Mouse (Mus musculus) CH12.LX (cell line): ENCODE measurements around the gene Ptprd. TPM values are rescaled to one million over a fixed set of nuclear protein-coding genes. Genes with fewer than 3 reads are reported as not detected.

ENCODE experiments used
- DNase-seq: peaks from one replicate; pipeline ENCODE4 v3.0.0-alpha.2; 2013; ENCODE audit errors: extremely low read depth
- H3K27ac ChIP-seq: 2 replicates; pipeline ENCODE4 v1.5.1; 2012; ENCODE audit warnings: low read depth, mild to moderate bottlenecking, control low read depth, moderate library complexity; ENCODE audit not compliant: insufficient read depth
- H3K27me3 ChIP-seq: replicated peaks from 2 replicates; pipeline ENCODE3; 2012; ENCODE audit warnings: inconsistent platforms
- H3K36me3 ChIP-seq, 2 experiments: replicated peaks in 1 of 2; 2 replicates each; pipeline versions ENCODE3 to v1.6.1; 2012; ENCODE audit warnings: inconsistent platforms in 1 of 2, low read length in 1 of 2, mild to moderate bottlenecking in 1 of 2, mixed read lengths in 1 of 2, moderate library complexity in 1 of 2; ENCODE audit not compliant: control insufficient read depth in 1 of 2, insufficient read depth in 1 of 2
- H3K4me1 ChIP-seq, 2 experiments: 2 replicates each; pipeline ENCODE4 v1.6.1; 2012; ENCODE audit warnings: inconsistent platforms in 1 of 2, moderate library complexity in 1 of 2; ENCODE audit not compliant: insufficient read depth in 2 of 2, control insufficient read depth in 1 of 2
- H3K4me2 ChIP-seq: 2 replicates; pipeline ENCODE4 v1.6.1; 2012; ENCODE audit warnings: low read depth, mild to moderate bottlenecking, control low read depth; ENCODE audit not compliant: poor library complexity, insufficient read depth, severe bottlenecking
- H3K4me3 ChIP-seq, 3 experiments: fragments of 150-350 bp in 1 of 3; sonication (generic) in 1 of 3; replicated peaks in 1 of 3; 2 replicates each; pipeline versions ENCODE3 to v1.5.1; 2011 to 2012; ENCODE audit warnings: low read depth in 2 of 3, low read length in 2 of 3, mild to moderate bottlenecking in 2 of 3, moderate library complexity in 2 of 3, control low read depth in 1 of 3, improper control_type of control experiment in 1 of 3, inconsistent platforms in 1 of 3, mixed read lengths in 1 of 3; ENCODE audit not compliant: poor library complexity in 1 of 3
- H3K79me2 ChIP-seq: replicated peaks from 2 replicates; pipeline ENCODE4 v1.6.1; 2012; ENCODE audit warnings: mild to moderate bottlenecking, moderate library complexity; ENCODE audit not compliant: control insufficient read depth, poor library complexity, insufficient read depth, severe bottlenecking; ENCODE audit errors: extremely low read depth
- H3K9ac ChIP-seq: 2 replicates; pipeline ENCODE4 v1.6.1; 2012; ENCODE audit warnings: low read depth, mild to moderate bottlenecking, control low read depth, moderate library complexity; ENCODE audit not compliant: insufficient read depth
- H3K9me3 ChIP-seq: replicated peaks from 2 replicates; pipeline ENCODE3; 2012; ENCODE audit warnings: low read length, inconsistent platforms, mixed read lengths
- CHD1 ChIP-seq: IDR thresholded peaks from 2 replicates; pipeline ENCODE4 v1.6.1; 2012; ENCODE audit warnings: low read depth, low read length, improper control_type of control experiment, inconsistent platforms
- CHD2 ChIP-seq: IDR thresholded peaks from 2 replicates; pipeline ENCODE4 v1.6.1; 2011; ENCODE audit warnings: low read length, improper control_type of control experiment
- CTCF ChIP-seq, 2 experiments: IDR thresholded peaks in 1 of 2; conservative IDR thresholded peaks in 1 of 2; 2 replicates each; pipeline ENCODE4 v1.5.1; 2011 to 2012; ENCODE audit warnings: low read depth in 2 of 2, low read length in 2 of 2, improper control_type of control experiment in 1 of 2, inconsistent platforms in 1 of 2, mild to moderate bottlenecking in 1 of 2, moderate library complexity in 1 of 2
- E2F4 ChIP-seq: IDR thresholded peaks from 2 replicates; pipeline ENCODE4 v1.6.1; 2011; ENCODE audit warnings: low read depth, low read length, improper control_type of control experiment; ENCODE audit not compliant: insufficient replicate concordance
- ELF1 ChIP-seq: IDR thresholded peaks from 2 replicates; pipeline ENCODE4 v1.6.1; 2014; ENCODE audit warnings: low read depth, mild to moderate bottlenecking, inconsistent platforms, low read length, improper control_type of control experiment
- HCFC1 ChIP-seq: IDR thresholded peaks from 2 replicates; pipeline ENCODE4 v1.6.1; 2012; ENCODE audit warnings: low read depth, mild to moderate bottlenecking, inconsistent platforms, low read length, improper control_type of control experiment
- IRF4 ChIP-seq: IDR thresholded peaks from 2 replicates; pipeline ENCODE4 v1.6.1; 2014; ENCODE audit warnings: low read depth, mild to moderate bottlenecking, inconsistent platforms, low read length, improper control_type of control experiment
- JUND ChIP-seq: conservative IDR thresholded peaks from 2 replicates; pipeline ENCODE4 v1.6.1; 2011; ENCODE audit warnings: low read depth, low read length, improper control_type of control experiment
- MXI1 ChIP-seq: IDR thresholded peaks from 2 replicates; pipeline ENCODE4 v1.6.1; 2011; ENCODE audit warnings: mild to moderate bottlenecking, low read depth, low read length, improper control_type of control experiment
- MYC ChIP-seq: IDR thresholded peaks from 2 replicates; pipeline ENCODE4 v1.6.1; 2011; ENCODE audit warnings: low read depth, mild to moderate bottlenecking, improper control_type of control experiment, low read length
- NELFE ChIP-seq: IDR thresholded peaks from 2 replicates; pipeline ENCODE4 v1.6.1; 2011; ENCODE audit warnings: low read depth, low read length, improper control_type of control experiment
- NRF1 ChIP-seq: IDR thresholded peaks from 2 replicates; pipeline ENCODE4 v1.6.1; 2014; ENCODE audit warnings: low read depth, mild to moderate bottlenecking, inconsistent platforms, low read length, improper control_type of control experiment, moderate library complexity
- POLR2AphosphoS2 ChIP-seq: IDR thresholded peaks from 2 replicates; pipeline ENCODE4 v1.6.1; 2011; ENCODE audit warnings: low read depth, low read length, improper control_type of control experiment
- RCOR1 ChIP-seq: conservative IDR thresholded peaks from 2 replicates; pipeline ENCODE4 v1.6.1; 2012; ENCODE audit warnings: low read depth, mild to moderate bottlenecking, inconsistent platforms, low read length, improper control_type of control experiment
- SMC3 ChIP-seq: IDR thresholded peaks from 2 replicates; pipeline ENCODE4 v1.6.1; 2011; ENCODE audit warnings: low read depth, low read length, improper control_type of control experiment
- UBTF ChIP-seq: IDR thresholded peaks from 2 replicates; pipeline ENCODE4 v1.6.1; 2012; ENCODE audit warnings: low read depth, mild to moderate bottlenecking, inconsistent platforms, low read length, improper control_type of control experiment, moderate library complexity
- USF1 ChIP-seq: IDR thresholded peaks from 2 replicates; pipeline ENCODE4 v1.6.1; 2014; ENCODE audit warnings: low read depth, mild to moderate bottlenecking, inconsistent platforms, low read length, improper control_type of control experiment
- ZC3H11A ChIP-seq: IDR thresholded peaks from 2 replicates; pipeline ENCODE4 v1.6.1; 2012; ENCODE audit warnings: low read depth, mild to moderate bottlenecking, inconsistent platforms, low read length, improper control_type of control experiment
- ZKSCAN1 ChIP-seq: IDR thresholded peaks from 2 replicates; pipeline ENCODE4 v1.6.1; 2012; ENCODE audit warnings: low read depth, inconsistent platforms, low read length, improper control_type of control experiment, borderline replicate concordance
- dilution Hi-C: fragments of 300-500 bp; cut with MboI; formaldehyde crosslinking; loops from 2 replicates; pipeline ENCODE4 v1.14.3; 2020; ENCODE audit warnings: low sequenced_read_pairs; ENCODE audit not compliant: extremely low pct_unique_long_range_greater_than_20kb, extremely low pct_ligation_motif_present
- in situ Hi-C: fragments of 300-500 bp; cut with MboI; formaldehyde crosslinking; loops from 3 replicates; pipeline ENCODE4 v1.14.3; 2019; ENCODE audit warnings: low sequenced_read_pairs, low pct_ligation_motif_present, low pct_unique_long_range_greater_than_20kb, mixed read lengths
- polyA plus RNA-seq: library from polyadenylated mRNA; unstranded; fragments of >175 nt; gene quantifications from 2 replicates; pipeline ENCODE4 v1.2.1, GENCODE M21; 2012; ENCODE audit warnings: low read depth; ENCODE audit not compliant: insufficient read length
- total RNA-seq, 2 experiments: library from RNA; depleted of rRNA; stranded (reverse); fragments of 300-350 nt in 1 of 2; fragments of >200 nt in 1 of 2; gene quantifications; 2 replicates each; pipeline ENCODE4 v1.2.3; 2012 to 2014

The Ptprd gene
- total and polyA plus RNA-seq, 3 experiments, result not detected

DNA sequence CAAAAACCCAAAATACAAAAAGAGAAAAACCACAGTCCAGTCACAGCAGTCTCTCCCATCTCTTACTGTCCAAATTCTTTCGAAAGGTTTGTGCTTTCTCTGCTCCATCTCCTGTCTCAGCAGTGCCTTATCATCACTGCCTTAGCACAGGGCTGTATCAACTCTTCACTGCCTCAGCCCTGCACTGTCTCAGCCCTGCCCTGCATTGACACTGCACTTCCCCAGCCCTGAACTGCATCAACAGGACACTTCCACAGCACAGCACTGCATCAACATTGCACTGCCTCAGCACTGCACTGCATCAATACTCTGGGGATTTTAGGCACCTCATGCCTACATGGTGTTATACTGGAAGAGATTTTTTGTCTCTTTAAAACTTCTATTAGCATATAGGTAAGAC lies 2135.7 kb downstream of the Ptprd start:
- H3K79me2 ChIP-seq, result no peaks in the 10 kb centered on the region
- no peaks in the 10 kb centered on the region for H3K36me3 ChIP-seq
- no peak for DNase-seq
- no peak overlapping the region for H3K4me2 ChIP-seq
- no peak overlapping the region for H3K4me3 ChIP-seq
- H3K9ac ChIP-seq, result no peak overlapping the region
- dilution Hi-C loops (no loop called here), in situ Hi-C loops (no loop called here)
- H3K4me1 ChIP-seq, result no peaks in the 10 kb centered on the region
- H3K27me3 ChIP-seq, result no peaks in the 10 kb centered on the region
- peaks cover 31% of the 10 kb centered on the region for H3K9me3 ChIP-seq
- H3K27ac ChIP-seq, result no peak overlapping the region
- TF ChIP-seq CHD1 (no peak), UBTF (no peak), NRF1 (no peak), E2F4 (no peak), CHD2 (no peak), ZC3H11A (no peak), NELFE (no peak), RCOR1 (no peak), IRF4 (no peak), ELF1 (no peak)

GRCm38 (mm10) chr4:76073286-76073685 lies 2138.5 kb downstream of the Ptprd start:
- in situ Hi-C loops, result no loop called here
- H3K9me3 ChIP-seq, result peaks cover 33% of the 10 kb centered on the region
- no peak for DNase-seq
- no peak for TF ChIP-seq ZKSCAN1
- no peak for TF ChIP-seq CHD2
- TF ChIP-seq MYC, result no peak
- no peak for TF ChIP-seq SMC3
- no peak for TF ChIP-seq POLR2AphosphoS2
- TF ChIP-seq, all 38 proteins: peak for 0
- no peaks in the 10 kb centered on the region for H3K79me2 ChIP-seq
- no peaks in the 10 kb centered on the region for H3K36me3 ChIP-seq
- no peak overlapping the region for H3K9ac ChIP-seq
- H3K27me3 ChIP-seq, result no peaks in the 10 kb centered on the region
- no peaks in the 10 kb centered on the region for H3K4me1 ChIP-seq
- no peak overlapping the region for H3K4me2 ChIP-seq
- dilution Hi-C loops, result no loop called here
- no peak overlapping the region for H3K4me3 ChIP-seq
- no peak overlapping the region for H3K27ac ChIP-seq

DNA sequence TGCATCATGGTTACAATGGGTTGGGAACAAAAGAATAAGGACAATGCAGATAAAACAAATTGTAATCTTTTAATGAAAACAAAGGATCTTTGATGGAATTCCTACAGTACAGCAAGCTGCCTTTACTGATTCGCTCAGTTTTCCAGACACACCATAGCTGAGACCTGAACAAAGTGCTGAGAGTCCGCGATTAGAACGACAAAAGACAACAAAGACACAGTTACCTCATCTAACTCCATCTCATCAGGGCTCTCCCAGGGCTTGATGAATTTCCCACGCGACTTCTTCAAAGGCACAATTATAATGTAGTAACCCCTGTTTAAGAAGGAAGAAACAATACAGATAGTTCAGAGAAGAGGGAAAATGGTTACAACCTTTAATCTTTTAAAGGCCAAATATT lies 2140.0 kb downstream of the Ptprd start:
- no peaks in the 10 kb centered on the region for H3K36me3 ChIP-seq
- no peak overlapping the region for H3K9ac ChIP-seq
- dilution Hi-C loops (no loop called here), in situ Hi-C loops (no loop called here)
- no peak overlapping the region for H3K4me3 ChIP-seq
- H3K4me1 ChIP-seq, result no peaks in the 10 kb centered on the region
- no peak for DNase-seq
- H3K4me2 ChIP-seq, result no peak overlapping the region
- no peaks in the 10 kb centered on the region for H3K79me2 ChIP-seq
- no peak overlapping the region for H3K27ac ChIP-seq
- no peaks in the 10 kb centered on the region for H3K27me3 ChIP-seq
- TF ChIP-seq HCFC1 (no peak), MXI1 (no peak), CTCF (conservative IDR thresholded peaks at IDR 0.05 in 1 of 2, IDR thresholded peaks at IDR 0.05 in 1 of 2; ENCODE audit: low read depth in 2 of 2, low read length in 2 of 2) (no peak), USF1 (no peak), JUND (no peak)
- peaks cover 32% of the 10 kb centered on the region for H3K9me3 ChIP-seq
